Mouse (Mus musculus) thymus, postnatal 14 days (tissue): ENCODE data around the gene Cyyr1.

ENCODE experiments used
- DNase-seq: peaks from one replicate; pipeline ENCODE4 v3.0.0; 2021

Cyyr1 gene

GRCm38 (mm10) chr16:85455043-85455442 is 98.2 kb downstream of the Cyyr1 start:
- no peak for DNase-seq

GRCm38 (mm10) chr16:85446306-85446705 is 106.9 kb downstream of the Cyyr1 start:
- DNase-seq, result no peak

- DNase-seq, result no peak
Observed at GRCm38 (mm10) chr16:85445801-85446200, 107.4 kb downstream of the Cyyr1 start.

- no peak for DNase-seq
Observed at GRCm38 (mm10) chr16:85435427-85435826, 117.8 kb downstream of the Cyyr1 start.

GRCm38 (mm10) chr16:85429173-85429572 is 124.0 kb downstream of the Cyyr1 start:
- DNase-seq, result no peak

GRCm38 (mm10) chr16:85422889-85423288 is 130.3 kb downstream of the Cyyr1 start:
- no peak for DNase-seq

GRCm38 (mm10) chr16:85415415-85415814 is 137.8 kb downstream of the Cyyr1 start:
- no peak for DNase-seq

- DNase-seq, result no peak
Observed at GRCm38 (mm10) chr16:85393430-85393948, 159.7 kb downstream of the Cyyr1 start.

GRCm38 (mm10) chr16:85386801-85387200 is 166.4 kb downstream of the Cyyr1 start:
- no peak for DNase-seq
